Mouse (Mus musculus) c-Kit-positive CD71-negative TER-119-negative erythroid progenitor cells, embryonic 14.5 days (primary cell): ENCODE data around the gene Wdr83os.
"Not testable (repeated sequence)": the region's sequence is repeated elsewhere in the genome, so short reads cannot be mapped to it uniquely, and the experiment has no call there.

ENCODE experiments used
- DNase-seq: peaks from one replicate; pipeline ENCODE4 v3.0.0-alpha.2; 2013; ENCODE audit warnings: low read depth

Wdr83os gene

GRCm38 (mm10) chr8:85073041-85073612, 7.4 kb upstream of the Wdr83os start:
- DNase-seq: no peak

DNA sequence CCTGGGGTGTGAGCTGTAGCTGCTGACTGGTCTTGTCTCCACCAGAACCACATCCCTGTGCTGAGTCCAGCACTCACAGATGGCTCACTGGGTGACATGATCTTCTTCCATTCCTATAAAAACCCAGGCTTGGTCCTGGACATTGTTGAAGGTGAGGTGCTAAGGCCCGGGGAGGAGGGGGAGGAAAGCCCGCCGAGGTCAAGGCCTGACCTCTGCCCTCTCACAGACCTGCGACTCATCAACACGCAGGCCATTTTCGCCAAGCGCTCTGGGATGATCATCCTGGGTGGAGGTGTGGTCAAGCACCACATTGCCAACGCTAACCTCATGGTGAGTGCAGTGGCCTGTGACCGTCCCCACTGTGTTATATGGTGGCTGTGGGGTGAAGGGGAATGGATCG, 6.4 kb upstream of the Wdr83os start:
- no peak for DNase-seq

GRCm38 (mm10) chr8:85074617-85075016, 5.9 kb upstream of the Wdr83os start:
- no peak for DNase-seq

DNA sequence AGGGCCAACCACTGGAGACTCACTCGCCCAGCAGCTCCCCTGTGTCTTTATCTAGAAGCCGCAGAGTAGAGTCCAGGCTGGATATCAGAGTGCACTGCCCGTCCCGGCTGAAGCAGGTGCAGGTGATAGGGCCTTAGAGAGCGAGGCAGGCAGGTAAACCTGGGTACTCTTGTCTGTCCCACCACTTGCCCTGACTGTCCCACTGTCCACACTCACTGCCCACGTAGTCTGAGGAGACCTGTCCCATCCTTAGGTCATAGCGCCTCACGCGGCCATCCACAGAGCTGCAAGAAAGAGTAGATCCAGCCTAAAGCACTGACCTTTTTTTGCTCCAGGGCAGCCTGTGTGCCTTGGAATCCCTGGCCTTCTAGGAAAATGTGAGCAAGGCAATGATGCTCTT, 4.5 kb upstream of the Wdr83os start:
- no peak for DNase-seq

GRCm38 (mm10) chr8:85076993-85077392, 3.5 kb upstream of the Wdr83os start:
- DNase-seq: peak; percentile 75

DNA sequence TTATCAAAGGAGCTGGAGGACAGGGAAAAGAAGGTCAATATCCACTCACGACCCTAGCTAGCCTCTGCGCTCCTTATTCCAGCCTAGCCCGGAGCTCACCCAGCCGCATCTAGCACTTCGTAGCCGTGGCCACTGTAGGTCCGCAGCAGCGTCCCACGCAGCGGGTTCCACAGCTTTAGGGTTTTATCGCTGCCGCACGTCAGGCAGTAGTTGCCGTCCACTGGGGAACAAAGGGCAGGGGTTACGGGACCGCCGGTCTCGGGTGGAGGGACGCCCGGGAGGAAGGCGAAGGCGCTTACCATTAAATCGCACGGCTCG, 367 bp upstream of the Wdr83os start:
- DNase-seq: no peak

DNA sequence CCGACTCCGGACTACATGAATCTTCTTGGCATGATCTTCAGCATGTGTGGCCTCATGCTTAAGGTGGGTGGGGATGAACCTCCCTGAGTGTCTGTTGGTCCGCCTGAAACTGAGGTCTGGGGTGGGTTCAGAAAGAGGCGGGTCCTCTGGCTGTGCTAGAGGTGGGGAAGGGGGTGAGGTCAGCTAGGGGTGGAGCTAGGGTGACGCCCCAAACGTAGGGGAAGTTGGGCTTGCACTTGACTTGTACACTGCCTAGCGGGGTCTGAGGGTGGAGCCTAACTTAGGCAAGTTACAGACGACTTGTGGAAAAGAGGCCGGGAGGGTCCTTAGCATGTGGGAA, 646 bp downstream of the Wdr83os start, which contains the start of gene Wdr83:
Wdr83 (minus strand) TSS at position 91 of the 340 bp plus-strand sequence.
- peak; percentile 82 for DNase-seq

GRCm38 (mm10) chr8:85082169-85082568, 1.6 kb downstream of the Wdr83os start:
- DNase-seq: not testable (repeated sequence)

DNA sequence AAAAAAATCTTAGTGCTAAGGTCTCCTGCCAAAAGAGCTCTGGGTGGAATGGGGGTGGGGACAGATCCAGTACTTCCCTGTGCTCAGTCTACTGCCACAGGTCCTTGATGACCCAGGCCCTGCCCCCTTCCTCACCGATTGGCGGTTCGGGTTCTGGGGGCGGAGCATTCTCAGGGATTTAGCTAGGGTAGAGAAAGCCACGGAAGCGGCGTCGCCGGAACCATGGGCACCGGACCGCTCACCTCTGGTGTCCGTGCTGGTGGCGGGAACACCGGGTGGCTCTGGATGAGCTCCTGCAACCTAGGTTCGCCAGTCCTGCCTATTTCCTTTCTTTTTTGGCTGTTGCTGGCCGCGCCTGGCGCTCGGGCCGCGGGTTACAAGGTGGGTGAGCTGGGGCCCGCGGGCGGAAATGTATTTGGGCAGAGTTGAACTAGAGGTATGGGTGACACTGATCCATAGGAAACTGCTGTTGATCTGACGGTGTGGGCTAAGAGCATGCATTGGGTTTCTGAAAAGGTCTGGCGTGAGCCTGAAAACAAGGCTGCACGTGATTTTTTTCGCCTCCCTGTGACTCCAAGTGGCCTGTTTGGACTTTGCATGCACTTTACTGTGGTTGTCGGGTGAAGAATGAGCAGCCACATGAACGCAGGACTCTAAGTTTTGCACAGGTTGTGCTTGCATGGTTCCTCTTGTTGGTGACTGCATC, 2.7 kb downstream of the Wdr83os start, which contains the start of gene Man2b1:
Man2b1 (plus strand) TSS at position 163 of the 706 bp plus-strand sequence.
- DNase-seq: peak; percentile 88

GRCm38 (mm10) chr8:85084633-85085032, 4.1 kb downstream of the Wdr83os start:
- DNase-seq: no peak

DNA sequence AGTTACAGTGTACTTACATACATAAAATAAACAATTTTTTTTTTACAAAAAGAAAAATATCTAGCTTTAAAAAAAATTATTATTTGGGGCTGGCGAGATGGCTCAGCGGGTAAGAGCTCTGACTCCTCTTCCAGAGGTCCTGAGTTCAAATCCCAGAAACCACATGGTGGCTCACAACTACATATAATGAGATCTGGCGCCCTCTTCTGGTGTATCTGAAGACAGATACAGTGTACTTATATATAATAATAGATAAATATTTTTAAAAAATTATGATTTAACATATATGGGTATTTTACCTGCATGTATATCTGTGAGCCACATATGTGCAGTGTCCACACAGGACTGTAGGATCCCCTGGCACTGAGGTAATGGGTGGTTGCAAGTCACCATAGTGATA, 5.7 kb downstream of the Wdr83os start:
- no peak for DNase-seq

GRCm38 (mm10) chr8:85088771-85089170, 8.2 kb downstream of the Wdr83os start:
- no peak for DNase-seq

DNA sequence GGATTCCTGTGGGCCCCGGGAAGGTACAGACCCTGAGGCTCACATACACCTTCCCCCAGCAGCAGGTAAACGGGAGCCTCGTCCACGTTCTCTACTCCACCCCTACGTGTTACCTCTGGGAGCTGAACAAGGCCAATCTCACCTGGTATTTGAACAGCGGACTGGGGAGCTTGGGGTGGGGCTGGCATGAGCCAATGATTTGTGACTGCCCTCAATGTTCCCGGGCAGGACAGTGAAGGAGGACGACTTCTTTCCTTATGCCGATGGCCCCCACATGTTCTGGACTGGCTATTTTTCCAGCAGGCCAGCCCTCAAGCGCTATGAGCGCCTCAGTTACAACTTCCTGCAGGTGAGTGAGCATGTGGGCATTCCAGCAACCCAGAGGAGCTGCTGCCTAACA, 10.3 kb downstream of the Wdr83os start:
- no peak for DNase-seq

DNA sequence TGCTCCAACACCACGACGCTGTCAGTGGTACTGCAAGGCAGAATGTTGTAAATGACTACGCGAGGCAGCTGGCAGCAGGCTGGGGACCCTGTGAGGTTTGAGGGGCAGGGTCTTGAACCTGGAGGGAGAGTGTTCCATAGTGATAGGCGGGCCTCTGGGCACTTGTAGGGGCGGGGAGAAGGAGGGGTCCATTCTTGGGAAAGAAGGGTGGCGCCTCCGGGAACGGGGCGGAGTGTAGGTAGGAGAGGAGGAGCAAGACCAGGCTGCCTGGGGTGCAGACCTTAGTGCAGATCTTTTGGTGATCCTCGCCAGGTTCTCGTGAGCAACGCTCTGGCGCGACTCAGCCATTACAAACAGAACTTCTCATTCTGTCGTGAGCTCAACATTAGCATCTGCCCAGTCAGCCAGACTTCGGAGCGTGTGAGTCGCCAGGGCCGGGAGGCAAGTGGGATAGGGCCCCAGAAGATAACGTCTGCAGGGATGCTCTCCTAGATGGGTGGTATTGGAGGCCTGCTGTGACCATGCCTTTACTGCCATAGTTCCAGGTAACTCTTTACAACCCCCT, 11.1 kb downstream of the Wdr83os start:
- DNase-seq: no peak

GRCm38 (mm10) chr8:85095051-85095450, 14.5 kb downstream of the Wdr83os start:
- DNase-seq: no peak

GRCm38 (mm10) chr8:85095566-85095965, 15.0 kb downstream of the Wdr83os start:
- no peak for DNase-seq

DNA sequence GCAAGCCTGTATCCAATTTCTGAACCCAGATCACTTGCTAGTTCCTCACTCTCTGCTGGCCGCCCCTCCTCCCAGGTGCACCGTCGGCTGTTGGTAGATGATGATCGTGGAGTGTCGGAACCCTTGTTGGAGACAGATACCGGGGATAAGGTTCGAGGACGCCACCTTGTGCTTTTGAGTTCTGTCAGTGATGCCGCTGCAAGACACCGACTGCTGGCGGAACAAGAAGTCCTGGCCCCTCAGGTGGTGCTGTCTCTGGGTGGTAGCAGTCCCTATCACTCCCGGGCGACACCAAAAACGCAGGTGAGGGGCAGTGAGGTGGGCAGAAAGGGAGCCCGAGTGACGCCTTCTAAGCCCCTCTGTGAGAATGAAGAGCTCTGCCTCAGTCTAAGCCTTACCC, 15.7 kb downstream of the Wdr83os start:
- DNase-seq: no peak

GRCm38 (mm10) chr8:85096850-85097249, 16.3 kb downstream of the Wdr83os start:
- DNase-seq: no peak

DNA sequence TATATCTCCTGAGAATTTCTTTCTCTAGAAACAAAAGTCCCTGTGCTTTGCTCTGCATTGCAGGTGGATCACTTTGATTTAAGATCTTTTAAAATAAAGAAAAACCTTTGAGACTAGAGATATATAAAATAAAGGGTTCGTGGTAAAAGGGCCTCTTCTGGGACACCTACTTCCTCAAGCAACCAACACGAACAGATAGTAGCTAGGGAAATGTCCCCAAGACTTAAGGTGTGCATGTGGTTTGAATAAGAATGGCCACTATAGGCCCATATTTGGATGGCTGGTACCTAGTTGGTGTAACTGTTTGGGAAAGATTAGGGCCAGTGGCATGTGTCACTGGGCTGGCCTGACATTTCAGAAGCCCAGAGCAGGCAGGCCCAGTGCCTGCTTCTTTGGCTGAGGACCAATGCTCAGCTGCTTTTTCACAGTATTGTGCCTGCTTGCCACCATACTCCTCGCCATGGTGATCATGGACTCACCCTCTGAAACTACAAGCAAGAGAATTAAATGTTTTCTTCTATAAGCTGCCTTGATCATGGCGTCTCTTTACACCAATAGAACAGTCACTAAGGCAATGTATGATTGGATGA, 19.6 kb downstream of the Wdr83os start:
- no peak for DNase-seq

DNA sequence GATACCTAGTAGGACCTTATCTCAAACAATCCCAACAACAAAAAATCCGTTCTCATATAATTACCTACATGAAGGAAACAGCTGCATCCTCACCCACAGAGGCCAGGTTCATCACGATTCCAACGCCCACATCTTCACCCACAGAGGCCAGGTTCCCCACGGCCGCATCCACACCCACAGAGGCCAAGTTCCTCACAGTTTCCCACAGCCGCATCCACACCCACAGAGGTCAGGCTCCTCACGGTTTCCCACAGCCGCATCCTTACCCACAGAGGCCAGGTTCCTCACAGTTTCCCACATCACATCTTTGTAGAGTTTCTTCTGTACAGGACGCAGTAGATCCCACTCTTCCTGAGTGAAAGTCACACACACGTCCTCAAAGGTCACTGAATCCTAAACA, 32.7 kb downstream of the Wdr83os start:
- no peak for DNase-seq

DNA sequence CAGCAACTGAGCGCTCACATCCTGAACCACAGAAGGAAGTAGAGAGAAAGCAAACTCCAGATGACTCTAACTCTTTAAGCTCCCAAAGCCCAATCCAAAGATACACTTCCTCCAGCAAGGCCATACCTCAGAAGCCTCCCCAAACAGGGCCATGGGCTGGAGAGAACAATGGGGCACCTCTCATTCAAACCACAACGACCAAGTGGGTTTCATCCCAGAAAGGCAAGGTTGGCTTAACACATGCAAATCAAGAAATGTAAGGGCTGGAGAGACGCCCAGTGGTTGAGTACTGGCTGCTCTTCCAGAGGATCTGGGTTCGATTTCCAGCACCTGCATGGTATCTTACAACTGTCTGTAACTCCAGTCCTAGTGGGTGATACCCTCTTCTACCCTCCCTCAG, 35.0 kb downstream of the Wdr83os start:
- DNase-seq: no peak

- no peak for DNase-seq
Observed at GRCm38 (mm10) chr8:85116984-85117383, 36.4 kb downstream of the Wdr83os start.
